In genomic region chr19:47864721-47865120, GRCm38 (mm10) we compare ENCODE assay signal across 10 mouse cellular contexts. TPM values are rescaled to one million over a fixed set of nuclear protein-coding genes. Genes with fewer than 3 reads are reported as not detected.
DNase-seq lines count a peak whose midpoint lies in the region; ATAC-seq and TF ChIP-seq lines count a peak whose summit lies in the region.
"Had no signal": no experiment of that assay in that cellular context is flagged by ENCODE, and none has a peak within 500 bp of the region (broad histone marks: within the 10 kb centered on the region; RNA-seq: fewer than 3 reads in every experiment).

No protein-coding gene starts in this region.

- in situ Hi-C loops in CH12.LX (cut with MboI; ENCODE audit: low pct_ligation_motif_present, low pct_unique_long_range_greater_than_20kb, low sequenced_read_pairs), result loop anchor here (25.0 kb wide), 1 partner anchor 502 kb away; no protein-coding TSS in a partner anchor

- TF ChIP-seq POLR2A in CH12.LX (IDR thresholded peaks at IDR 0.05; ENCODE audit: low read depth, low read length), result no peak

- peak; percentile 47 for DNase-seq in heart, embryonic 10.5 days (ENCODE audit: low spot score)
- DNase-seq in heart, postnatal 10 days, result no peak
- DNase-seq in CH12.LX (ENCODE audit: extremely low read depth), result no peak
- no peak for DNase-seq in liver, embryonic 14.5 days (ENCODE audit: low read depth in 3 of 3, low spot score in 3 of 3)
- DNase-seq in urinary bladder, postnatal 10 days (ENCODE audit: low spot score), result no peak
- DNase-seq in retina, postnatal 1 day, result no peak
- no peak for DNase-seq in spleen, postnatal 10 days (ENCODE audit: low spot score in 2 of 2)
- DNase-seq: adrenal gland, postnatal 14 days; B cell, adult 2 months had no signal

- peak overlapping the region; percentile 96 for H3K27ac ChIP-seq in heart, embryonic 10.5 days
- no peak overlapping the region for H3K27ac ChIP-seq in CH12.LX (ENCODE audit: insufficient read depth, low read depth)
- no peak overlapping the region for H3K27ac ChIP-seq in liver, embryonic 14.5 days

- no peak for TF ChIP-seq CTCF in CH12.LX (conservative IDR thresholded peaks at IDR 0.05 in 1 of 2, IDR thresholded peaks at IDR 0.05 in 1 of 2; ENCODE audit: low read depth in 2 of 2, low read length in 2 of 2)
- TF ChIP-seq CTCF in liver, embryonic 14.5 days (IDR thresholded peaks at IDR 0.05; ENCODE audit: low read depth), result no peak

- ATAC-seq in granulocyte monocyte progenitor cell, adult 5-6 weeks (replicated peaks; ENCODE audit: poor library complexity, severe bottlenecking), result 0 out of 2 replicates have a peak, but pooled peaks have one; percentile 10
- ATAC-seq in liver, embryonic 14.5 days (ENCODE audit: insufficient read depth), result no peak

- TF ChIP-seq EP300 in CH12.LX (IDR thresholded peaks at IDR 0.05; ENCODE audit: low read length), result no peak
- TF ChIP-seq EP300 in liver, embryonic 14.5 days (IDR thresholded peaks at IDR 0.05; ENCODE audit: low read depth), result no peak

- peaks cover 6% of the 10 kb centered on the region; the same call in 1 of the 2 replicates for H3K4me1 ChIP-seq in heart, embryonic 10.5 days
- H3K4me1 ChIP-seq in CH12.LX (ENCODE audit: control insufficient read depth in 1 of 2, insufficient read depth in 2 of 2), result peaks cover 8 to 24% of the 10 kb centered on the region in 2 experiments
- H3K4me1 ChIP-seq in liver, embryonic 14.5 days (replicated peaks; ENCODE audit: control insufficient read depth in 2 of 2, insufficient read depth in 2 of 2, low read length in 1 of 2), result peaks cover 4 to 8% of the 10 kb centered on the region in 2 experiments

- H3K4me3 ChIP-seq in heart, embryonic 10.5 days, result peak overlapping the region; percentile 73
- H3K4me3 ChIP-seq in CH12.LX (replicated peaks in 1 of 3; ENCODE audit: low read depth in 2 of 3, low read length in 2 of 3, poor library complexity in 1 of 3), result peak overlapping the region; percentile 62 to 98 (median 77)
- H3K4me3 ChIP-seq in liver, embryonic 14.5 days (ENCODE audit: insufficient read depth in 1 of 2, low read depth in 2 of 2, low read length in 2 of 2), result peak overlapping the region in 1 of 2 experiments; percentile 72; a peak in 2 of 4 replicates

- 78% methylated on average over 7 of the region's 7 CpGs for WGBS in heart, embryonic 10.5 days
- WGBS in liver, embryonic 14.5 days (ENCODE audit: insufficient replicate concordance), result 78% methylated on average over 7 of the region's 7 CpGs

- dilution Hi-C loops in CH12.LX (cut with MboI; ENCODE audit: extremely low pct_ligation_motif_present, extremely low pct_unique_long_range_greater_than_20kb, low sequenced_read_pairs), result no loop called here

- H3K9me3 ChIP-seq in heart, embryonic 10.5 days, result no peaks in the 10 kb centered on the region
- H3K9me3 ChIP-seq in CH12.LX (replicated peaks; ENCODE audit: low read length), result no peaks in the 10 kb centered on the region
- H3K9me3 ChIP-seq in liver, embryonic 14.5 days (ENCODE audit: control insufficient read depth, low read length), result no peaks in the 10 kb centered on the region

- H3K9ac ChIP-seq in CH12.LX (ENCODE audit: insufficient read depth, low read depth), result peak overlapping the region; percentile 98
- H3K9ac ChIP-seq in liver, embryonic 14.5 days (replicated peaks), result no peak overlapping the region

- TF ChIP-seq RAD21 in CH12.LX (IDR thresholded peaks at IDR 0.05; ENCODE audit: low read depth, low read length), result no peak

- no peaks in the 10 kb centered on the region for H3K79me2 ChIP-seq in CH12.LX (replicated peaks; ENCODE audit: control insufficient read depth, extremely low read depth, insufficient read depth, poor library complexity, severe bottlenecking)

- peaks cover 3% of the 10 kb centered on the region; the same call in 1 of the 2 replicates for H3K27me3 ChIP-seq in heart, embryonic 10.5 days (ENCODE audit: insufficient read depth, poor library complexity, severe bottlenecking)
- H3K27me3 ChIP-seq in CH12.LX (replicated peaks), result peaks cover 1% of the 10 kb centered on the region
- H3K27me3 ChIP-seq in liver, embryonic 14.5 days (ENCODE audit: control insufficient read depth, insufficient read depth, low read length), result no peaks in the 10 kb centered on the region

- intact Hi-C loops in heart, postnatal 10 days (cut with DNase I), result no loop called here

- H3K4me2 ChIP-seq in CH12.LX (ENCODE audit: insufficient read depth, low read depth, poor library complexity, severe bottlenecking), result peak overlapping the region; percentile 96
- H3K4me2 ChIP-seq in liver, embryonic 14.5 days (ENCODE audit: low read depth), result peak overlapping the region; percentile 81

- peaks cover 16% of the 10 kb centered on the region for H3K36me3 ChIP-seq in heart, embryonic 10.5 days
- H3K36me3 ChIP-seq in CH12.LX (replicated peaks in 1 of 2; ENCODE audit: control insufficient read depth in 1 of 2, insufficient read depth in 1 of 2, low read length in 1 of 2), result peaks cover 22 to 33% of the 10 kb centered on the region in 2 experiments
- H3K36me3 ChIP-seq in liver, embryonic 14.5 days (replicated peaks; ENCODE audit: control insufficient read depth, insufficient read depth, low read depth), result no peaks in the 10 kb centered on the region

TF ChIP-seq in CH12.LX, 34 proteins besides CTCF, POLR2A, EP300 and RAD21:
- peak; percentile 45; the same call in 1 of the 2 replicates for TF ChIP-seq BHLHE40 (IDR thresholded peaks at IDR 0.05; ENCODE audit: low read depth, low read length)
- no peak for TF ChIP-seq MAZ (IDR thresholded peaks at IDR 0.05; ENCODE audit: low read depth, low read length)

RNA-seq across cellular contexts. Expression of gene Gsto2, which starts 0.6 kb away (rescaled TPM):
- polyA plus RNA-seq in heart, embryonic 10.5 days (2016; fragmentation: Nextera tagmentation; extraction: Ambion mirVana), result 0.59 and 1.0 TPM in 2 replicates
- 1 to 10 TPM; 1.8 to 2.6 TPM for total RNA-seq in heart, postnatal 10 days (2021)
- total RNA-seq in CH12.LX (2012; rRNA removed), result 0.38 and 1.4 TPM in 2 replicates
- 0.86 and 1.3 TPM in 2 replicates for total RNA-seq in CH12.LX (2014; rRNA removed)
- polyA plus RNA-seq in CH12.LX (2012; ENCODE audit: insufficient read length, low read depth), result 0.49 and 0.76 TPM in 2 replicates
- total RNA-seq in granulocyte monocyte progenitor cell, adult 5-6 weeks (2014; fragmentation: Nextera tagmentation), result not detected in 2 replicates
- not detected in 2 replicates for total RNA-seq in granulocyte monocyte progenitor cell, adult 5-6 weeks (2017)
- polyA plus RNA-seq in liver, embryonic 14.5 days (2012; rRNA removed), result 0.08 and 0.28 TPM in 2 replicates
- polyA plus RNA-seq in liver, embryonic 14.5 days (2014; fragmentation: Nextera tagmentation; extraction: Ambion mirVana), result 0.11 and 0.37 TPM in 2 replicates

RNA-seq across cellular contexts. Expression of gene Gsto1, which starts 10.0 kb away (rescaled TPM):
- 81.5 and 129 TPM in 2 replicates for polyA plus RNA-seq in heart, embryonic 10.5 days (2016; fragmentation: Nextera tagmentation; extraction: Ambion mirVana)
- 100 to 1,000 TPM; 106 to 117 TPM for total RNA-seq in heart, postnatal 10 days (2021)
- 80.0 and 86.5 TPM in 2 replicates for total RNA-seq in CH12.LX (2012; rRNA removed)
- total RNA-seq in CH12.LX (2014; rRNA removed), result 106 and 111 TPM in 2 replicates
- 111 and 113 TPM in 2 replicates for polyA plus RNA-seq in CH12.LX (2012; ENCODE audit: insufficient read length, low read depth)
- 317 and 338 TPM in 2 replicates for total RNA-seq in granulocyte monocyte progenitor cell, adult 5-6 weeks (2014; fragmentation: Nextera tagmentation)
- total RNA-seq in granulocyte monocyte progenitor cell, adult 5-6 weeks (2017), result 215 and 219 TPM in 2 replicates
- polyA plus RNA-seq in liver, embryonic 14.5 days (2012; rRNA removed), result 51.7 and 57.2 TPM in 2 replicates
- 98.9 and 111 TPM in 2 replicates for polyA plus RNA-seq in liver, embryonic 14.5 days (2014; fragmentation: Nextera tagmentation; extraction: Ambion mirVana)

RNA-seq across cellular contexts. Expression of gene Cfap43, which starts 54.4 kb away (rescaled TPM):
- 0.06 and 0.11 TPM in 2 replicates for polyA plus RNA-seq in heart, embryonic 10.5 days (2016; fragmentation: Nextera tagmentation; extraction: Ambion mirVana)
- under 1 TPM in 1 of 2 experiments, not detected in 1; 0.24 TPM for total RNA-seq in heart, postnatal 10 days (2021)
- 2.9 and 3.2 TPM in 2 replicates for total RNA-seq in CH12.LX (2012; rRNA removed)
- total RNA-seq in CH12.LX (2014; rRNA removed), result 11.7 and 15.2 TPM in 2 replicates
- 12.7 and 15.5 TPM in 2 replicates for polyA plus RNA-seq in CH12.LX (2012; ENCODE audit: insufficient read length, low read depth)
- total RNA-seq in granulocyte monocyte progenitor cell, adult 5-6 weeks (2014; fragmentation: Nextera tagmentation), result not detected in 2 replicates
- total RNA-seq in granulocyte monocyte progenitor cell, adult 5-6 weeks (2017), result 0.05 TPM in 1 of 2 replicates, not detected in the other
- 0.01 TPM in 1 of 2 replicates, not detected in the other for polyA plus RNA-seq in liver, embryonic 14.5 days (2012; rRNA removed)
- 0.05 TPM in 1 of 2 replicates, not detected in the other for polyA plus RNA-seq in liver, embryonic 14.5 days (2014; fragmentation: Nextera tagmentation; extraction: Ambion mirVana)
- total RNA-seq: adrenal gland, postnatal 14 days had no signal

RNA-seq across cellular contexts. Expression of gene Itprip, which starts 54.4 kb away (rescaled TPM):
- polyA plus RNA-seq in heart, embryonic 10.5 days (2016; fragmentation: Nextera tagmentation; extraction: Ambion mirVana), result 15.6 and 21.1 TPM in 2 replicates
- 10 to 100 TPM; 11.1 to 13.3 TPM for total RNA-seq in heart, postnatal 10 days (2021)
- total RNA-seq in CH12.LX (2012; rRNA removed) (9.5 and 9.6 TPM in 2 replicates), CH12.LX (2014; rRNA removed) (10.9 and 11.8 TPM in 2 replicates)
- 8.7 and 9.9 TPM in 2 replicates for polyA plus RNA-seq in CH12.LX (2012; ENCODE audit: insufficient read length, low read depth)
- 18.2 and 19.1 TPM in 2 replicates for total RNA-seq in granulocyte monocyte progenitor cell, adult 5-6 weeks (2014; fragmentation: Nextera tagmentation)
- total RNA-seq in granulocyte monocyte progenitor cell, adult 5-6 weeks (2017), result 15.8 and 16.7 TPM in 2 replicates
- 1.9 and 2.0 TPM in 2 replicates for polyA plus RNA-seq in liver, embryonic 14.5 days (2012; rRNA removed)
- polyA plus RNA-seq in liver, embryonic 14.5 days (2014; fragmentation: Nextera tagmentation; extraction: Ambion mirVana), result 2.2 and 2.5 TPM in 2 replicates
